Mouse (Mus musculus): ENCODE data around the gene Ank.
A peak's percentile ranks its signal among the peaks of the same experiment; 100 is the strongest.

DNA sequence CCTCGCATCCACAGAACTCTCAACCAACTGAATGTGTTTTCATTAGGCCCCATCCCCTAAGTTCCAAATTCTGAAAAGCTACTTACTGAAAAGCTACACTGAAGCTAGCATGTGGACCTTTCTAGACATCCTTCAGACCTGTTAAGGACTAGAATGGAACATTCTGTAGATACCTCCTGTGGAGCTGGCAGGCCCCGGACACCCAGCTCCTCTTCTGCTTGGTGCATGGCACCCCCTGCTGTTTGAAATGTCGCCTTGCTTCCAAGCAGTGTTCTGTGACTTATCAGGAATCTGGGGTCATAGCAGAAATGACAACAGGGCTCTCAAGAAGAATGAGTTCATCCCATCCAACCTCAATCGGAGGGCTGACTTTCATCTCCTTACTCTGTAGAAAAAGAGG lies 116.6 kb downstream of the Ank start:
- TF ChIP-seq POLR2A (IDR thresholded peaks at IDR 0.05; ENCODE audit: insufficient read depth, low read length), result no peak
- peak; percentile 43 for TF ChIP-seq CTCF (IDR thresholded peaks at IDR 0.05; ENCODE audit: low read depth, low read length)

Data from ES-Bruce4 (cell line).